Mouse (Mus musculus) heart, embryonic 13.5 days (tissue): ENCODE data around the gene Shd. TPM values are rescaled to one million over a fixed set of nuclear protein-coding genes. Genes with fewer than 3 reads are reported as not detected.

Experiments used
- ATAC-seq: fragments of 200-750 bp; cut with Nextera tagmentation; 2 replicates; pipeline ENCODE4 v1.8.0; 2017; ENCODE audit warnings: moderate TSS enrichment; ENCODE audit not compliant: insufficient number of reproducible peaks, low FRiP score, low TSS enrichment; ENCODE audit errors: extremely low read depth
- H3K27ac ChIP-seq: fragments of 300-500 bp; sonication (generic); replicated peaks from 2 replicates; pipeline ENCODE4 v1.5.1; 2015; ENCODE audit warnings: moderate library complexity, mild to moderate bottlenecking, inconsistent platforms
- H3K27me3 ChIP-seq: fragments of 300-500 bp; sonication (generic); replicated peaks from 2 replicates; pipeline ENCODE4 v1.6.1; 2015; ENCODE audit warnings: mild to moderate bottlenecking, inconsistent platforms
- H3K36me3 ChIP-seq: fragments of 300-500 bp; sonication (generic); 2 replicates; pipeline ENCODE4 v1.6.1; 2015; ENCODE audit warnings: mild to moderate bottlenecking, inconsistent platforms
- H3K4me1 ChIP-seq: fragments of 300-500 bp; sonication (generic); 2 replicates; pipeline ENCODE4 v1.6.1; 2015; ENCODE audit warnings: inconsistent platforms
- H3K4me2 ChIP-seq: fragments of 300-500 bp; sonication (generic); 2 replicates; pipeline ENCODE4 v1.6.1; 2015; ENCODE audit warnings: inconsistent platforms, mild to moderate bottlenecking, moderate library complexity
- H3K4me3 ChIP-seq: fragments of 300-500 bp; sonication (generic); 2 replicates; pipeline ENCODE4 v1.5.1; 2015; ENCODE audit warnings: moderate library complexity, mild to moderate bottlenecking, inconsistent platforms
- H3K9ac ChIP-seq: fragments of 300-500 bp; sonication (generic); 2 replicates; pipeline ENCODE4 v1.6.1; 2015; ENCODE audit warnings: inconsistent platforms, mild to moderate bottlenecking, moderate library complexity
- H3K9me3 ChIP-seq: fragments of 300-500 bp; sonication (generic); 2 replicates; pipeline ENCODE4 v1.6.1; 2016; ENCODE audit warnings: inconsistent platforms
- WGBS: fragments of 180-500 bp; shearing (Covaris S2); methylation state at CpG from one replicate; pipeline ENCODE4 v1.1.7; 2015; ENCODE audit warnings: mixed read lengths; 5-methylcytosine and 5-hydroxymethylcytosine counted together
- polyA plus RNA-seq: library from polyadenylated mRNA; unstranded; fragments of >200 nt; fragmentation: Nextera tagmentation; extraction: Ambion mirVana; gene quantifications from 2 replicates; pipeline ENCODE4 v1.2.1, GENCODE M21; 2015

The Shd gene
- polyA plus RNA-seq, 1 experiment from 2014 or later: 7.9 TPM

DNA sequence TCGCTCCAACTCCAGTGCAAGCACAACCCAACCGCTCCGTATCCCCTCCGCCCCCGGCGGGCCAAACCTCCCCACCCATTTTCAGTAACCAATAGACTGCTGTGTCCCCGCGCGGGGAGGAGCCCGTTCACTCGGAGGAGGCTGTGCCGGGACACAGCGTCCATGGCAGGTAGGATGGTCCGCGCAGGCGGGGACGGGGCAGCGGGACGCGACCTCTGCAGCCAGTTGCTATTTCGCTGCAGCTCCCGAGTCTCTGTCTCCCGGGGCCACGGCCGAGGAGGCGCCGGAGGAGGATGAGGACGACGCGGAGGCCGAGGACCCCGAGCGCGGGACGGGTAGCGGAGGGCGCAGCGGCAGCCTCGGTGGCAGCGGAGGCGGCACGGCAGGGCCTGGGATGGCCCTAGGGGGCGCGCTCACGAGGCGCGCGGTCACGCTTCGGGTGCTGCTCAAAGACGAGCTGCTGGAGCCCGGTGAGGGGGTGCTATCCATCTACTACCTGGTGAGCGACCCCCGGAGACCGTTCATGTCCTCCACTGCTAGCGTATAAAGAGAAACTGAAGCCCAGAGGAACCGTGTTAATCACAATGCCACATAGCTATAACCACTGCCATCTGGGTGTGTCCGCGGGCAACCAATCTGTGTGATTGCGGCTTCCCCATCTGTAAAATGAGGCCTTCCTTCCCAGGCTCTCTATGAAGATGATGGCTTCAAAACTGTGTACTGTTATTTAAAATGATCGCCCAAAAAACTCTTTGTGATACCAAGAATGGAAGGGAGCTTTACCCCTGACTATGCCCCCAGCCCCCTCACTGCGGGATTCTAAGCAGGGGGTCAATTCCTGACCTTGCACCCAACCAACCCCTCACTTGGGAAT is 39.1 kb downstream of the Shd start:
- ATAC-seq: peak; percentile 80
- under 1% methylated on average over 58 of the region's 62 CpGs for WGBS
- peaks cover 34% of the 10 kb centered on the region for H3K36me3 ChIP-seq

GRCm38 (mm10) chr17:56009962-56010240 is 39.6 kb downstream of the Shd start:
- Histone ChIP-seq H3K27ac (no peak overlapping the region), H3K36me3 (peaks cover 39% of the 10 kb centered on the region), H3K4me1 (peaks cover 24% of the 10 kb centered on the region), H3K4me2 (peak overlapping the region; percentile 99), H3K9me3 (no peaks in the 10 kb centered on the region), H3K9ac (peak overlapping the region; percentile 90), H3K4me3 (peak overlapping the region; percentile 83), H3K27me3 (0 out of 2 replicates have a peak, but pooled peaks cover 5% of the 10 kb centered on the region)
- no peak for ATAC-seq
- WGBS: 28% methylated on average over 2 of the region's 2 CpGs

More for the DNA sequence above, 39.1 kb downstream of the Shd start:
- H3K4me1 ChIP-seq: peaks cover 24% of the 10 kb centered on the region
- H3K27me3 ChIP-seq: 0 out of 2 replicates have a peak, but pooled peaks cover 11% of the 10 kb centered on the region
- H3K27ac ChIP-seq: peak overlapping the region; percentile 87
- peak overlapping the region; percentile 99 for H3K4me2 ChIP-seq
- no peaks in the 10 kb centered on the region for H3K9me3 ChIP-seq
- H3K9ac ChIP-seq: peak overlapping the region; percentile 90
- H3K4me3 ChIP-seq: peak overlapping the region; percentile 83

GRCm38 (mm10) chr17:56010255-56010654 is 40.0 kb downstream of the Shd start:
- Histone ChIP-seq H3K36me3 (peaks cover 43% of the 10 kb centered on the region), H3K27ac (no peak overlapping the region), H3K27me3 (0 out of 2 replicates have a peak, but pooled peaks cover 1% of the 10 kb centered on the region), H3K9ac (peak overlapping the region; percentile 90), H3K4me1 (peaks cover 24% of the 10 kb centered on the region), H3K4me2 (peak overlapping the region; percentile 99), H3K9me3 (no peaks in the 10 kb centered on the region), H3K4me3 (peak overlapping the region; percentile 83)
- WGBS: 70% methylated on average over 14 of the region's 14 CpGs
- ATAC-seq: no peak

GRCm38 (mm10) chr17:56010681-56011080 is 40.4 kb downstream of the Shd start:
- Histone ChIP-seq H3K4me3 (peak overlapping the region; percentile 83), H3K36me3 (peaks cover 47% of the 10 kb centered on the region), H3K27me3 (no peaks in the 10 kb centered on the region), H3K9me3 (no peaks in the 10 kb centered on the region), H3K4me1 (peaks cover 24% of the 10 kb centered on the region), H3K4me2 (peak overlapping the region; percentile 99), H3K9ac (0 out of 2 replicates have a peak overlapping the region, but pooled peaks have one; percentile 90), H3K27ac (no peak overlapping the region)
- no peak for ATAC-seq
- 15% methylated on average over 9 of the region's 9 CpGs for WGBS

DNA sequence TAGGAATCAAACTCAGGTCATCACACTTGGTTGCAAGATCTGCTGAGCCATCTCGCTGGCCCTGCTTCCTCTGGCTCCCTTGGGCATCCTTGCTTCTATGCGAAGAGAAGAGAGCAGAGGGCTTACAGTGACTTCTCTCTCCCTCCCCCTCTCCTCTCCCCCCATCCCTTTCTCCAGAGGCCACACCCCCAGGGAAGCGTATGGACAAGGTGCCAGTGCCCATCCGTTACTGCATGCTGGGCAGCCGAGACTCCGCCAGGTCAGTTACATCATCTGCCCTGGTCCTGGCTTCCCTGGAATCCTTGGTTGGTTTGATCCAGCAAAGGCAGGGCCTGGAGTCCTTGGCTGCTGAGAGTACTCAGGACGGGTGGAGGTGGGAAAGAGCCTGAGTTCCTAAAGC is 41.2 kb downstream of the Shd start:
- Histone ChIP-seq H3K9me3 (no peaks in the 10 kb centered on the region), H3K27me3 (no peaks in the 10 kb centered on the region), H3K27ac (no peak overlapping the region), H3K36me3 (peaks cover 55% of the 10 kb centered on the region), H3K4me1 (peaks cover 24% of the 10 kb centered on the region), H3K4me3 (no peak overlapping the region), H3K9ac (no peak overlapping the region), H3K4me2 (no peak overlapping the region)
- no peak for ATAC-seq
- 80% methylated on average over 7 of the region's 7 CpGs for WGBS

- no peak overlapping the region for H3K27ac ChIP-seq
- no peak overlapping the region for H3K4me3 ChIP-seq
- no peaks in the 10 kb centered on the region for H3K9me3 ChIP-seq
- H3K9ac ChIP-seq: no peak overlapping the region
- peaks cover 4% of the 10 kb centered on the region for H3K4me1 ChIP-seq
- 85% methylated on average over 9 of the region's 9 CpGs for WGBS
- H3K36me3 ChIP-seq: peaks cover 93% of the 10 kb centered on the region
- H3K4me2 ChIP-seq: no peak overlapping the region
- H3K27me3 ChIP-seq: no peaks in the 10 kb centered on the region
- ATAC-seq: no peak
These were observed 45.0 kb downstream of the Shd start for GRCm38 (mm10) chr17:56015293-56015692.

GRCm38 (mm10) chr17:56016382-56016781 is 46.1 kb downstream of the Shd start:
- no peak for ATAC-seq
- Histone ChIP-seq H3K36me3 (peaks cover 88% of the 10 kb centered on the region), H3K4me1 (peaks cover 6% of the 10 kb centered on the region), H3K27me3 (no peaks in the 10 kb centered on the region), H3K4me2 (no peak overlapping the region), H3K27ac (no peak overlapping the region), H3K9ac (no peak overlapping the region), H3K9me3 (no peaks in the 10 kb centered on the region), H3K4me3 (no peak overlapping the region)
- WGBS: 86% methylated on average over 8 of the region's 8 CpGs

- Histone ChIP-seq H3K4me2 (no peak overlapping the region), H3K9me3 (no peaks in the 10 kb centered on the region), H3K4me3 (no peak overlapping the region), H3K36me3 (peaks cover 83% of the 10 kb centered on the region), H3K27ac (no peak overlapping the region), H3K27me3 (no peaks in the 10 kb centered on the region), H3K4me1 (peaks cover 13% of the 10 kb centered on the region), H3K9ac (no peak overlapping the region)
- 82% methylated on average over 15 of the region's 15 CpGs for WGBS
- no peak for ATAC-seq
These were observed 46.8 kb downstream of the Shd start for GRCm38 (mm10) chr17:56016793-56017785.

GRCm38 (mm10) chr17:56017848-56018247 is 47.6 kb downstream of the Shd start:
- no peak for ATAC-seq
- 85% methylated on average over 7 of the region's 7 CpGs for WGBS
- no peak overlapping the region for H3K9ac ChIP-seq

GRCm38 (mm10) chr17:56018347-56019131 is 48.3 kb downstream of the Shd start:
- no peak overlapping the region for H3K4me2 ChIP-seq
- no peaks in the 10 kb centered on the region for H3K27me3 ChIP-seq
- H3K27ac ChIP-seq: no peak overlapping the region
- 69% methylated on average over 20 of the region's 20 CpGs for WGBS
- no peak overlapping the region for H3K9ac ChIP-seq
- no peak overlapping the region for H3K4me3 ChIP-seq
- H3K9me3 ChIP-seq: no peaks in the 10 kb centered on the region
- H3K36me3 ChIP-seq: peaks cover 82% of the 10 kb centered on the region
- peaks cover 28% of the 10 kb centered on the region for H3K4me1 ChIP-seq
- no peak for ATAC-seq

More at GRCm38 (mm10) chr17:56017848-56018247, 47.6 kb downstream of the Shd start:
- Histone ChIP-seq H3K4me3 (no peak overlapping the region), H3K27me3 (no peaks in the 10 kb centered on the region), H3K9me3 (no peaks in the 10 kb centered on the region), H3K4me1 (peaks cover 21% of the 10 kb centered on the region), H3K36me3 (peaks cover 84% of the 10 kb centered on the region), H3K4me2 (no peak overlapping the region), H3K27ac (no peak overlapping the region)
